Mouse (Mus musculus) liver, embryonic 11.5 days (tissue): ENCODE data around the gene Tfr2. TPM values are rescaled to one million over a fixed set of nuclear protein-coding genes. Genes with fewer than 3 reads are reported as not detected.

ENCODE experiments used
- ATAC-seq: fragments of 200-750 bp; cut with Nextera tagmentation; replicated peaks from 2 replicates; pipeline ENCODE4 v1.8.0; 2017; ENCODE audit warnings: moderate number of reproducible peaks, mild to moderate bottlenecking, moderate TSS enrichment, moderate library complexity; ENCODE audit not compliant: low FRiP score
- DNase-seq: peaks from one replicate; pipeline ENCODE4 v3.0.0-alpha.2; 2017; ENCODE audit warnings: low spot score
- H3K27ac ChIP-seq: fragments of 300-500 bp; sonication (generic); 2 replicates; pipeline ENCODE4 v1.5.1; 2014; ENCODE audit warnings: mild to moderate bottlenecking, low read depth, low read length, control low read depth
- H3K27me3 ChIP-seq: fragments of 300-500 bp; sonication (generic); replicated peaks from 2 replicates; pipeline ENCODE4 v1.6.1; 2014; ENCODE audit warnings: low read length, mixed read lengths; ENCODE audit not compliant: control insufficient read depth, insufficient read depth
- H3K36me3 ChIP-seq: fragments of 300-500 bp; sonication (generic); 2 replicates; pipeline ENCODE4 v1.6.1; 2014; ENCODE audit warnings: mild to moderate bottlenecking, low read length, moderate library complexity, mixed read lengths; ENCODE audit not compliant: control insufficient read depth, insufficient read depth
- H3K4me1 ChIP-seq: fragments of 300-500 bp; sonication (generic); replicated peaks from 2 replicates; pipeline ENCODE4 v1.6.1; 2014; ENCODE audit warnings: low read length, mixed read lengths; ENCODE audit not compliant: control insufficient read depth, insufficient read depth
- H3K4me2 ChIP-seq: fragments of 300-500 bp; sonication (generic); 2 replicates; pipeline ENCODE4 v1.6.1; 2014; ENCODE audit warnings: mild to moderate bottlenecking, control low read depth, moderate library complexity
- H3K4me3 ChIP-seq: fragments of 300-500 bp; sonication (generic); 2 replicates; pipeline ENCODE4 v1.5.1; 2014; ENCODE audit warnings: low read depth, low read length, control low read depth
- H3K9ac ChIP-seq: fragments of 300-500 bp; sonication (generic); 2 replicates; pipeline ENCODE4 v1.6.1; 2014; ENCODE audit warnings: low read depth, low read length, control low read depth
- H3K9me3 ChIP-seq: fragments of 300-500 bp; sonication (generic); 2 replicates; pipeline ENCODE4 v1.6.1; 2016; ENCODE audit warnings: low read length, inconsistent platforms, mixed read lengths; ENCODE audit not compliant: control insufficient read depth
- WGBS: fragments of 180-500 bp; shearing (Covaris S2); extraction: QIAGEN DNeasy Blood & Tissue Kit; methylation state at CpG from one replicate; pipeline ENCODE4 v1.1.7; 2014; 5-methylcytosine and 5-hydroxymethylcytosine counted together
- polyA plus RNA-seq: library from polyadenylated mRNA; unstranded; fragments of >200 nt; fragmentation: Nextera tagmentation; extraction: Ambion mirVana; gene quantifications from 2 replicates; pipeline ENCODE4 v1.2.1, GENCODE M21; 2014

Tfr2 gene
- polyA plus RNA-seq, 1 experiment from 2014 or later, result 65.4 TPM

GRCm38 (mm10) chr5:137527413-137527812, 42.2 kb upstream of the Tfr2 start:
- H3K4me3 ChIP-seq, result no peak overlapping the region
- H3K4me1 ChIP-seq, result peaks cover 27% of the 10 kb centered on the region
- WGBS, result 55% methylated on average over 1 of the region's 1 CpGs

GRCm38 (mm10) chr5:137528247-137528968, 41.2 kb upstream of the Tfr2 start:
- H3K4me1 ChIP-seq, result peaks cover 24% of the 10 kb centered on the region
- WGBS, result 83% methylated on average over 22 of the region's 22 CpGs
- H3K27ac ChIP-seq, result peak overlapping the region; percentile 15; the same call in 1 of the 2 replicates
- ATAC-seq (no peak), DNase-seq (no peak)
- H3K4me3 ChIP-seq, result no peak overlapping the region
- H3K36me3 ChIP-seq, result peaks cover 50% of the 10 kb centered on the region
- H3K27me3 ChIP-seq, result no peaks in the 10 kb centered on the region
- H3K9me3 ChIP-seq, result no peaks in the 10 kb centered on the region
- H3K9ac ChIP-seq, result 0 out of 2 replicates have a peak overlapping the region, but pooled peaks have one; percentile 8
- no peak overlapping the region for H3K4me2 ChIP-seq

More at GRCm38 (mm10) chr5:137527413-137527812, 42.2 kb upstream of the Tfr2 start:
- ATAC-seq (no peak), DNase-seq (no peak)
- no peak overlapping the region for H3K27ac ChIP-seq
- H3K9me3 ChIP-seq, result no peaks in the 10 kb centered on the region
- no peak overlapping the region for H3K4me2 ChIP-seq
- peaks cover 60% of the 10 kb centered on the region for H3K36me3 ChIP-seq
- H3K27me3 ChIP-seq, result no peaks in the 10 kb centered on the region
- H3K9ac ChIP-seq, result no peak overlapping the region

- ATAC-seq (no peak), DNase-seq (no peak)
- no peaks in the 10 kb centered on the region for H3K9me3 ChIP-seq
- peaks cover 41% of the 10 kb centered on the region for H3K36me3 ChIP-seq
- H3K4me3 ChIP-seq, result 0 out of 2 replicates have a peak overlapping the region, but pooled peaks have one; percentile 7
- H3K27ac ChIP-seq, result no peak overlapping the region
- H3K27me3 ChIP-seq, result no peaks in the 10 kb centered on the region
- H3K9ac ChIP-seq, result no peak overlapping the region
- no peak overlapping the region for H3K4me2 ChIP-seq
- H3K4me1 ChIP-seq, result peaks cover 29% of the 10 kb centered on the region
- 83% methylated on average over 15 of the region's 15 CpGs for WGBS
Observed at GRCm38 (mm10) chr5:137529221-137529995, 40.2 kb upstream of the Tfr2 start.

GRCm38 (mm10) chr5:137530075-137530474, 39.6 kb upstream of the Tfr2 start:
- DNase-seq, result no peak
- Histone ChIP-seq H3K36me3 (peaks cover 37% of the 10 kb centered on the region), H3K4me1 (peaks cover 29% of the 10 kb centered on the region), H3K27me3 (no peaks in the 10 kb centered on the region), H3K9ac (no peak overlapping the region; the same call in 1 of the 2 replicates), H3K4me2 (peak overlapping the region; percentile 100), H3K9me3 (no peaks in the 10 kb centered on the region), H3K27ac (no peak overlapping the region), H3K4me3 (peak overlapping the region; percentile 84)
- no peak for ATAC-seq
- 88% methylated on average over 8 of the region's 8 CpGs for WGBS

- Histone ChIP-seq H3K4me1 (peaks cover 29% of the 10 kb centered on the region), H3K9ac (peak overlapping the region; percentile 93), H3K36me3 (peaks cover 31% of the 10 kb centered on the region), H3K4me2 (peak overlapping the region; percentile 100), H3K4me3 (peak overlapping the region; percentile 84), H3K9me3 (no peaks in the 10 kb centered on the region), H3K27me3 (no peaks in the 10 kb centered on the region), H3K27ac (peak overlapping the region; percentile 56)
- WGBS, result 4% methylated on average over 46 of the region's 46 CpGs
- no peak for DNase-seq
- peak; percentile 5; the same call in 1 of the 2 replicates for ATAC-seq
Observed at GRCm38 (mm10) chr5:137530588-137531413, 38.8 kb upstream of the Tfr2 start.

GRCm38 (mm10) chr5:137531414-137532130, 38.1 kb upstream of the Tfr2 start:
- H3K9ac ChIP-seq, result peak overlapping the region; percentile 93
- H3K4me2 ChIP-seq, result peak overlapping the region; percentile 100
- no peaks in the 10 kb centered on the region for H3K27me3 ChIP-seq
- H3K9me3 ChIP-seq, result no peaks in the 10 kb centered on the region
- under 1% methylated on average over 51 of the region's 51 CpGs for WGBS
- peaks cover 31% of the 10 kb centered on the region for H3K36me3 ChIP-seq
- H3K27ac ChIP-seq, result peak overlapping the region; percentile 84
- peaks cover 23% of the 10 kb centered on the region for H3K4me1 ChIP-seq
- no peak; the same call in 1 of the 2 replicates for ATAC-seq
- H3K4me3 ChIP-seq, result peak overlapping the region; percentile 84
- DNase-seq, result no peak

GRCm38 (mm10) chr5:137532131-137532807, 37.4 kb upstream of the Tfr2 start:
- Histone ChIP-seq H3K27me3 (no peaks in the 10 kb centered on the region), H3K9me3 (no peaks in the 10 kb centered on the region), H3K4me3 (peak overlapping the region; percentile 84), H3K36me3 (peaks cover 26% of the 10 kb centered on the region), H3K27ac (peak overlapping the region; percentile 84), H3K9ac (peak overlapping the region; percentile 93), H3K4me2 (peak overlapping the region; percentile 100), H3K4me1 (peaks cover 20% of the 10 kb centered on the region)
- WGBS, result under 1% methylated on average over 19 of the region's 19 CpGs
- DNase-seq (no peak), ATAC-seq (no peak)
